Mouse (Mus musculus) adrenal gland, postnatal 36 days (tissue): ENCODE data around the gene Cwf19l1. TPM values are rescaled to one million over a fixed set of nuclear protein-coding genes. Genes with fewer than 3 reads are reported as not detected.

Source experiments
- DNase-seq, 2 experiments: peaks; one replicate each; pipeline ENCODE4 v3.0.0; 2021; ENCODE audit warnings: mixed read lengths in 1 of 2
- total RNA-seq, 2 experiments: library from RNA; stranded (reverse); gene quantifications; 2 replicates each; pipeline ENCODE4 v1.2.3; 2021

The Cwf19l1 gene
- total RNA-seq, 2 experiments from 2014 or later = 19.3 to 31.7 TPM

DNA sequence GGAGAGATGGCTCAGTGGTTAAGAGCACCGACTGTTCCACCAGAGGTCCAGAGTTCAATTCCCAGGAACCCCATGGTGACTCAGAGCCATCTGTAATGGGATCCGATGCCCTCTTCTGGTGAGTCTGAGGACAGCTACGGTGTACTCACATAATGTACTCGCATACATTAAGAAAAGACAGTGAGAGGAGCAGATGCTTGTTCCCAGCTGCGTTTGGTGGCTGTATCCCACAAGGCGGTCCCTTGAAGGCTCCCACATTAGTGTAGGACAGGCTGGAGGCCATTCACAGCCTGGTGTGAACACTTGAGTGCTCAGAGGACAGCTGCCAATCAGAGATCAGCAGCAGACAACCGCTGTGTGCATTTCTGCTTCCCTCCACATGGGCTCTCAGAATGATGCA lies 24.0 kb downstream of the Cwf19l1 start:
- DNase-seq = no peak

DNA sequence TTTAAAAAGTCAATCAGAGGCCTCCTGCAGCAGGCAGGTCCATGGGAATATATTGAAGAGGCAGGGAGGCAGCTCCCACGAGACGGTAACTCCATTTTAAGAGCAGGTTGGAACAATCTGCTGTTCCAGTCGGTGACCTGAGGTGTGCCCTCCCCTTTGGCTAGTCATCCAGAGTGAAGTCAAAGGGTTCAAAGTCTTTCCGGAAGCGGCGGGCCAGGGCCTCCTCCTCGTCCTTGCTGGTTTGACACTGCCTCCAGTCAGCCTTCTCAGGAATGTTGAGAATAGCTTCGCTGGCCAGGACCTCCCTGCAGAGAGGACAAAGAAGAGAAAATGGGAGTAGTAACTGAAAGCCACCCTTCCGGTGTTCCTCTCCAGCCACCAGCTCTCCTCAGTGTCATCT lies 25.3 kb downstream of the Cwf19l1 start:
- peak; percentile 31 for DNase-seq

DNA sequence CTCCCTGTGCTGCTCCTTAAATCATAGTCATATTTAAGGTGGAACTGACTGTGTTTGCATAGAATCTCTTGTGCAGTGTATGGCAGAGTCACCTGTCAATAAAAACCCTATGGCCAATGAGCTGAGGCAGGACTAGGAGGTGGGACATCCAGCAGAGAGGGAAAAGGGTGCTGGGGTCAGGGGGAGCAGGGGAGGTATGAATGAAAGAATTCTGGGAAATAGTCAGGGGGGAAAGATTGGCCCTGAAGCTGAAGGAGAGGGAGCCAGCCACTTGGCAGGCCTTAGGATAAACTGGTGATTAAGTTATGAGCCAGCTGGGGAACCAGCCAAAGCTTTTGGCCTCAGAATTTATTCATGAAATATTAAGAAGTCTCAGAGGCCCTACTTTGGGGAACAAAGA lies 26.7 kb downstream of the Cwf19l1 start:
- DNase-seq = peak; percentile 52 to 67

DNA sequence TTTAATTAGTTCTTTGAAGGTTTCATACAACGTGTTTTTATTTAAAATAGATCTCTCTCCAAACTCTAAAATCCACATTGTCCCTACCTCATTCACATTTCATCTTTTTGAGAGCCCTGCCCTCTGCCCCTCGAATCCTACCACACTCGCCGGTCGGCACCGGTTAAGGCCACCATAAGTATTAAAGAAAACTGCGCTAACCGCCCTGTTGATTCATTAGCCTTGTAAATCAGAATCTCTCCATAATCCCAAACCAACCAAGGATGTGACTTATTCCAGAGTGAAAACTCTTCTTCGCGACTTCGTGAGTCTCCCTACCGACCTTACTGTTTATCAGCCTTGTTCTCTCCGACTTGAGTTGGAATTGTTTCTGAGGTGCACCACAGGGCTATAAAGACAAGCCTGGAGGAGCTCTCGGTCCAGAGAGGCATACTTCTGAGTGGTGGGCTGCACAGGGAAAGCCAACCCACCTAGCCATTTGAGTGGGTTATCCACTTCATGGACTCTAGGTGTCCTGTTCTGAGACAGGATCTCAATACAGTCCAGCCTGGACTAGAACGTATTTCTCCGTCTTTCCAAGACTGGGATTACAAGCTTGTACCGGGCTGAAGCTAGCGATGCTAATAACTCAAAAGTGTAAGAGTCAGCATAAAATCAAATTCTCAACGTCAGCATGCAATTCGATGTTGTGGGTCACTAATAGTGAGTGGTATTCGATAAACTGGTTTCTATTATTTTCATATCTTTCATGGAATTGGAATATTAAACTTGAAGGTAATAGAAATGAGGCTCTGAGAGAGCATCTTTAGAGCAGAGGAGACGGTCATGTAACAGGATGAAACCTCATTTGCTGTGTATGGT lies 27.8 kb downstream of the Cwf19l1 start:
- DNase-seq = peak in 1 of 2 experiments; percentile 13

DNA sequence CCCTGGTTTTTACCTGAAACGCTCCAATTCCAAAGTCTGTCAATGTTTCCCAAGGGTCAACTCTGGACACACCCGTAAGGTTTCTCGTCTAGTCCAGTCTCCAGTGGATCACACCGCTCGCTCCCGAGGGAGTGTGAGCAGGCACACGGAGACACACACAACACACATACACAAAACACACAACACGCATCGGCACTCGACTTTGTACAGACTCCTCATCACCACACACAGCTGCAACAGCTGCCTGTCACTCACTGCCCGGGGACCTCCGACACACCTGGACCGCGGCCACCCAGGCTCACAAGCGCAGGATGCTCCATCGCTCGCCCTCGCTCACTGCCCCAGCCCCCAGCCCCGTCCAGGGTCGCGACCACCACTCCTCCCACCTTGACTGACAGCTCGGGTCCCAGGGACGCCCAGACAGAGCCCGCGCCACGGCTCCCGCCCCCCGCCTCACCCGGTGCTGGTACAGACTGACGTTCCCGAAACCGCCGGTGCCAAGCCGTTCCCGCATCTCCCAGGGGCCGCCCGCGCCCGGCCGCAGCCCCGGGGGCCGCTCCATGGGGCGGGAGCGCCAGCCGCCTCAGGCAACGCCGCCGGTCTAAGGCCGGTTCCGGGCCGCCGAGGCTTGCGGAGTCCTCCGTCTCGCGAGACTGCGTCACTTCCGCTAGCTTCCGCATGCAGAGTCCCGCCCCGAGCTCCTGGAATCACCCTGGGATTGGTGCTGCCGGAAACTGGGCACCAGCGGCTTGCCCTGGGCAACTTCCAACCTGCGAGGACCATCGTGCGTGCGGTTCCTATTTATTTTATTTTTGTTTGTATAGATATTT lies 28.6 kb downstream of the Cwf19l1 start, which contains the start of gene Chuk:
Gene Chuk, minus strand, starts transcription at position 650 of the 830 bp plus-strand sequence.
- peak; percentile 98 for DNase-seq

DNA sequence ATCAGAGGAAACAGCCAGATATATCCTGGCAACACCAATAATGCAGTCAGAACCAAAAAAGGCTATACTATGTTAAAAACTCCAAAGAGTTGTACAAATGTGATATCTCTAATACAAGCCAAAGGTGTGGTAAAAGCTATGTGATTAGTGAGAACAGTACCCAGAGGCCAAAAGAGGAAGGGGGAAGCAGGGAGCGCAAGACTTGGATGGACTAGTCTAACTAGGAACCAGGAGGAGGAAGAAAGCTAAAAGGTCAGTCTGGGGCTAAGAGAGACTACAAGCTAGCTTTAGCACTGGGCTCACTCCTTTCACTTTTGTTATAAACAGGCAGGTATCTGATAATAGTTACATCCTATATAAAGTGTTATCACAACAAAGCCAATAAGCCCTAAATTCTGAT lies 31.3 kb downstream of the Cwf19l1 start:
- DNase-seq = no peak

DNA sequence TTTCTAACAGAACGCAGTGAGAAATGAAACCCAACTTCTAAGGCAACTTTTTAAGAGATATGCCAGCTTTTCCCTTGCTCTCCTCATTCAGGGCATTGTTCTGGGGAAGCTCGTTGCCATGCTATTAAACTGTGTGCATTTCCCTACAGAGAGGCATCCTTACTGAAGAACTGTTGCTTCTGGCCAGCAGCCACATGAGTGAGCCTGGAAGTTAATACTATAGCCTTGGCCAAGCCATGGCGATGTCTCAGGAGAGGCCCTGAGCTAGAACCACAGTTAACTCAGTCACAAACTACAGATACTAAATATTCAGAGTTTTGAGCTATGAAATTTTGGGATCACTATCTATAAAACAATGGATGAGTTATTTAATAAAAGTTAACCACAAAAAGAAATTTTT lies 32.7 kb downstream of the Cwf19l1 start:
- no peak for DNase-seq

DNA sequence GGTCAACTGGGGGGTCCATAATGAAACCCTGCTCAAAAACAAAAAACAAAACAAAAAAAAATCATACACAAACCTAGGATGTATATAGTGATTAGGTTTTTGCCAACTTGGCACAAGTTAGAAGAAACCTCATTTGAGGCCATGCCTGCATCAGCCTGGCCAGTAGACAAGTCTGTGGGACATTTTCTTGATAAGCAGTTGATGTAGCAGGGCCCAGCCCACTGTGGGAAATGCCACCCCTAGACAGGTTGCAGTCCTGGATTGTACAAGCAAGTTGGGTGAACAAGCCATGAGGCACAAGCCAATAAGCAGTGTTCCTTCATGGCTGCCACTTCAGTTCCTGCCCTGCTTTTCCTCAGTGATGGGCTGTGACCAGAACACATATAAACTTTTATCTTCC lies 34.8 kb downstream of the Cwf19l1 start:
- DNase-seq = no peak

DNA sequence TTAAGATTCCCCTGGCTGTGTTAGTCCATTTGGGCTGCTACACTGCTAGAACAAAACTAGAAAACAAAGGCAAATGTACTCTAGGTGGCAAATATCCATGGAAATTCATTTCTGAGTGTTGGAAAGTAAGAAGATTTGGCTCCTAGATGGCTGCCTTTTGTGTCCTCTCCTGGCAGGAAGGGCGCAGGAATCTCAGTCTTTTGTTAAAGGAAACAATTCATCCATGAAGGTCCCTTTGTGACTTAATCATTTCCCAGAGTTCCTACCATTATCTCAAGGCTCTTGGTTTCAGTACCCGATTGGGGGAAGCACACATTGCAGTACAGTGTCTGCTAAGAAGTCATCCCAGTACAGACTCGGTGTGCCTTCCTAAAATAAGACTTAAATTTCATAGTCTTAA lies 49.4 kb downstream of the Cwf19l1 start:
- DNase-seq = no peak

DNA sequence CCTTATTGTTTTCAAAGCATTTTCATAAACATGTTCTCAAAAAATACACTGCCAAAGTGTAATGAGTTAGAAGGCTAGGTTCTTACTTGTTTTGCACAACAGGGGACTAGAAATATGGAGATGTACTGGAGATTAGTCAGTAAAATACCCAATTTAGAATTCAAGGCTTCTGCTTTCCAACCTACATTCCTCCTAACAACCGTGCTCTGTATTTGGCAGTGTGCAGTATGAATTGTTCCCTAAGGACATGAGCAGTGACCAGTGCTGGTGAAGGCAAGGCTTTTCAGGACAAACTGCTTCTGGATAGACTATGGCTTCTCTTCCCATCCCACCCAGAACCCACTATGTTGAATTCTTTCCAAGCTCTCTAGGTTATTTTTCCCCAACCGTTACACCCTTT lies 54.8 kb downstream of the Cwf19l1 start:
- no peak for DNase-seq

DNA sequence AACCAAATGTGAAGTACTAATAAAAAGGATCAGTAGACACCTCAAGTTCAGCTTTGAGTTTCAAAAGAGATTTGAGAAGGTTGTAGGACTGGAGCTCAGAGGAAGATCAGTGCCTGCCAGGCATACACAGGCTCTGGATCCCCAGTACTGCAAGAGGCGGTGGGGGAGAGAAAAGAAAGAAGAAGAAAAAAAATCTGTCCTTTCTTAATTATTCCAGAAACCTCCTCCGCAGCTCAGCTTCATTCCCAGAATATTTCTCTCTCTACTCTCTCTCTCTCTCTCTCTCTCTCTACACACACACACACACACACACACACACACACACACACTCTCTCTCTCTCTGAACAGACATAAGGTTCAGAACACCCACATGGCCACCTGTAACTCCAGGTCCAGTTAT lies 55.7 kb downstream of the Cwf19l1 start:
- DNase-seq = no peak

DNA sequence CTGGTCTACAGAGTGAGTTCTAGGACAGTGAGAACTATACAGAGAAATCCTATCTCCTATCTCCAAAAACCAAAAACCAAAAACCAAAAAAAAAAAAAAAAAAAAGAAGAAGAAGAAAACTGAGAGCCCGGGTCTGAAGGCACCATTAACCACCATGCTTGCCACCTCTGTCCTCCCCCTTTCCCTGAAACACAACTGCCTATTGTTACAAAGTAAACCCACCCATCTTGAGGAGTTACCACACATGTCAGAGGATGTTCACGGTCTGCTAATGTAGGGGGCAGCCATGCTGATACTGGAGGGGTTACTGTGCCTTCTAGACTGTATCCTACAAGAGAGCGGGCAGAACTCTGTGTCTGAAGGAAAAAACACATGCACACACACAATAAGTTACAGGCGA lies 58.7 kb downstream of the Cwf19l1 start:
- DNase-seq = no peak

DNA sequence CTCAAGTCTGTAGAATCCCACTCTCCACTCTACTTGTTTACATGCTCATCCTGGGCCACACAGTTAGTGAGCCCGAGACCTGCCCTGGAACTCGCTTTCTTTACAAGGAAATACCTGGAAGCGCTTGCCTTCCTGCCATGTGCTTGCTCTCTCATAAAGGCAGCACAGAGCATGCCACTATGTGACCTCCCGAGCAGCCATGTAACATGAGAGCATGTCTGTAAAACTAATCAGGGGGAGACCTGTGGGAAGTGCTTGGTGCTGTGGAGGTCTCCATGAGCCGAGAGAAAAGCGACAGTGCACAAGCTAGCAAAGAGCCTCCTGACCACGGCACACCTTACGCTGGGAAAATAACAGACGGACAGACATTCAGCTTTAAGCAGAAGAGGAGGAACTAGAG lies 59.2 kb downstream of the Cwf19l1 start:
- DNase-seq = no peak

DNA sequence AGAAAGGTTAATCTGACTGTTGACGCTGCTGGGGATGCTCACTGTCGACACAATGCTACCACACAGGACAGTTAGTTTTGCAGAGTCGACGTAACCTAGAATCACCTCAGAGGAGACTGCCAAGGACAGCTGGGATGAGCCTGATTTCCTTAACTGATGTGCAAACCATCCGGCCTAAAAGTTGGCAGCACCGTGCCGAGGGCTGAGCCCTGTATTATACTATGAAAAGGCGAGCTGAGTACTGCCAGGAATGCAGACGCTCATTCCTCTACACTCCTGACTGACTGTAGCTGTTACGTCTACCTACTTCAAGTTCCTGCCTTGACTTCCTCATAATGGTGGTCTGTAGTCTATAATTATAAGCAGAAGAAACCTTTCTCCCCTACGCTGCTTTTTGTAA lies 60.7 kb downstream of the Cwf19l1 start:
- DNase-seq = no peak

DNA sequence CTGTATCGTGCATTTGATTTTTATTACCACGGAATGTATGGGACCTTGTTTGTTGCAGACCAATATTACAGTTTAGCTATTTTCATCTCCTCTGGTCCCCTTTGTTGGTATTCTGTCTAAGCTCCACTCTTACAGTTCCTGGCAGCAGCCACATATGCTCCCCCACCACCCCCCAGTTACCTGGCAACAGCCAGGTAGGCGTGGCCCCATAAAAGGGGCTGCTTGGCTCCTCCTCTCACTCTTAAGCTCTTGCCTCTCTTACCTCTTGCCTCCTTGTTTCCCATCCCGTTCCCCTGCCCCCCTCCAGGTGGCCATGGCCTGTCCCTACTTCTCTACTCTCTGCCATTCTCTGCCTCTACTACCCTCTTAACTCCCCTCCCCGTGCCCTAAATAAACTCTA lies 64.5 kb downstream of the Cwf19l1 start:
- no peak for DNase-seq

DNA sequence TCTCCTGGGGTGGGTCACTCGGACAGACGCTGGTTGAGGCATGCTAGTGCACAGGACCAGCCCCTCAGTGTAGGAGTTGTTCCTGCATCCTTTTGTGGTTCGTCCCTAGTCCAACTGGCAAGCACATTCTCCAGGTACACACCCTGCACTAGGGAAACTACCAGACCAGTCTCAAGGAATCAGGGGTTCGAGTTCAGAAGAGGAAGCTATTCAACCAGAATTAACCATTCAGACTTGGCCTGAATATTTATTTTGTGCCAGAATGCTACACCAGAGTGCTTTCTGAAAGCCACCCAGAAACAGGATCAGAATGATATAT lies 65.8 kb downstream of the Cwf19l1 start:
- DNase-seq = no peak

DNA sequence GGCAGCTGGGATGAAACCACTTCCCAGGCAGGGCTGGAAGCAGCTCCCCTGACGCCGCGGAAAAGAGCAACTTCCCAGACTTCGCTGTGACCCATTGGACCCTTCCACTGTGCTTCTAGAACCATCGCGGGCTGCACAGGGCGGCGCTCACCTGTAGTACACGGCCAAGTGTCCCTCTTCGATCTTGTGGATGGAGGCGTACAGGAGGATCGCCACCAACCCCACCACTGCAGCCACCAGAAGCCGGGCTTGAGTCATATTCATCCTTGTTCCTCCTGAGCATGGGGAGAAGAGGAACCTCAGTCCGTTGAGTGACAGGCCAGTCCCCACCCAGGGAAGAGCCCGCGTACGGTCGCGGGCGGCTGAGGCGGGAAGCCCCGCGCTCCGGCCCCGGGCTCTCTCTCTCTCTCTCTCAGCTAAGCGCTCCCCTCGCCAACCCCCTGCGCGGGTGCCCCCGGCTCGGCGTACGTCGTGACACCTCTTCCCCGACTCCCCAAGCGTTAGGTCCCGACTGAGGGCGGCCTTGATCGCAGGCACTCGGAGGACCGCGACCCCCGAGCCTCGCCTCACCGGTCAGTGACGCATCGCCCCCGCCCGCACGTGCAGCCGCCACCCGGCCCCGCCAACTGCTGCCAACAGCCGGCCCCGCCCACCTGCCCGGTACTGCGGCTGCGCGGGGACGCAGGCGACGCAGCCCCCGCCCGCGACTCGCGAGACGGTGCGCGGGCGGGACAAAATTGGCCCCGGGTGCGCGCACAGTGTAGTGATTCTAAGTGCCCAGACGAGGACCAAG lies 66.4 kb downstream of the Cwf19l1 start, which contains the start of gene Erlin1:
Gene Erlin1, minus strand, starts transcription at position 665 of the 793 bp plus-strand sequence.
- DNase-seq = peak; percentile 94 to 97

DNA sequence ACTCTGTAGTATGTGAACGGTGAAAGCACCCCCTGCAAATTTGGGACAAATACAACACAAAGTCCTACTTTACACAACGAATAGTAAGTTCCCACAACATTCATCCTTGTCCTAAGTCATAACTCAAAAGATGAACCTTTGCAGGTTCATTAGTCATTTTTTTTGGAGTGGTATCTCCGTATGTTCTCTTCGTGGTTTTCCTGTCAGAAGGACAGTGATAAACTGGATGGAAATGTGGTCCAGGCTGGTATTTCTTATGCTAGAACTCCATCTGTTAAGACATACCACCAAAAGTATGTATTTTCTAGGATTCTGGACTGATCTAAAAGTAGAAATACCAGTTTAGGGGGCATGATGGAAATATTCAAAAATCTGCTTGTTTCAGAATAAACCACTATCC lies 67.4 kb downstream of the Cwf19l1 start:
- no peak for DNase-seq

DNA sequence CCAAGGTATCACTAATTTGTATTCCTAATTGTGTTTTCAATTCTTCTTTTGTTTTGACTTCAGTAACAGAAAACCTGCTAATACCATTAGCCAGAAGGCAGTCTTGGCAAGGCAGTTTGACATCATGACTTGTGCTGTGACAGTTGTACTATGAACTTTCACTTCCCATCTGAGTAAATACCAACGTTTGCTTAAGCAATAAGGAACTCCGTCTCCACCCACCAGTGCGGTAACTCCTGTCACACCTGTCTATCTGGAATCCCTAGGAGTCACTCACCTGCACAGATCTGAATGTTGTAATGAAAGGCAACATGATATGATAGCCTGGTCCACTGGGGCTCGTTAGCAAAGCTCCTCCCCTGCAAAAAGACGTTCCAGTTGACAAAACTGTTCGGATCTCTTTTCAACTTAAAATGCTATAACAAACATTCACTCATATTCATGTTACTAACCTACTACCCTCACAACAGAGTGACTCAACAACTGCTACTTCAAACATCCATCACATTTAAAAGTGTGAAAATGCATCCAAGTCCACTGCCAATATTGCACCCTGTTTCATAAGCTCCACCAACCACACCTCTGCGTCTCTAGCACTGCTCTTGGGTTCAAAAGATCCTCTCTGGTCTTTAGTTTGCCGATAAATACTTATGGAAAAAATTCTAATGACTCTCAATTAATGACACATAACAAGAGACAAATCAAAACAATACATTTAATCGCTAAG lies 68.2 kb downstream of the Cwf19l1 start:
- DNase-seq = no peak

DNA sequence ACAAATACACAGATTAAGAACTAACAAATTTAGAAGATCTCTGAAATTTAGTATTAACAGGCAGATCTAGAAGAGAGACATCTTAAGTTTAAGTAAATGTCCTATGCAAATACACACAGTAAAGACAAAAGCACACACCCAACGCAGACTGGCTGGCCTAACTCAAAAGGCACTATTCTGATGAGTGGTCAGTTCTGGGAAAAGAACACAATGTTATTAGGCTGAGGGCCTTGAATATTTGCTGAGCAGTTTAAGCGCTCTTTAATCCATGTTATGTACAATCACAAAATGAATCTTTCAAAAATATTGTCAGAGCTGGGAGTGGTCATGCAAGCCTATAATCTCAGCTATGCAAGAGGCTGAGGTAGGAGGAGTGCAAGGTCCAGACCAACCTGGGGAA lies 70.9 kb downstream of the Cwf19l1 start:
- DNase-seq = no peak

DNA sequence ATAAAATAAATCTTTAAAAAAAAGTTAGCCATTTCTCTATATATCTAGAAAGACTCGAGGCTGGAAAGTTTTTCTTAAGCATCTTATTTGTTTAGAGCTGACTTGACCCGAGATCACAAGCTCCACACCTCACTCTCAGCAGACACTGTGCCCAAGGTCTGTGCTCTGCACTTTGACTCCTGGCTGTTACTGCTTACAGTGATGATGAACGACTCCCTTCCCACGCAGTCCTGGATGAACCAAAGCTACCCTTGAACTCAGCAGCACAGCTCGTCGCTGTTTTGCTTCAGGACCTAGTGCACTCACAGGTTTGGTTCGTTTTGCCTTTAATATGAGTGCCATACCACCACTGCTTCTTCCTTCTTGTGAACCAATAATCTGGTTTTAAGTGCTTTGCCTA lies 71.9 kb downstream of the Cwf19l1 start:
- DNase-seq = no peak

DNA sequence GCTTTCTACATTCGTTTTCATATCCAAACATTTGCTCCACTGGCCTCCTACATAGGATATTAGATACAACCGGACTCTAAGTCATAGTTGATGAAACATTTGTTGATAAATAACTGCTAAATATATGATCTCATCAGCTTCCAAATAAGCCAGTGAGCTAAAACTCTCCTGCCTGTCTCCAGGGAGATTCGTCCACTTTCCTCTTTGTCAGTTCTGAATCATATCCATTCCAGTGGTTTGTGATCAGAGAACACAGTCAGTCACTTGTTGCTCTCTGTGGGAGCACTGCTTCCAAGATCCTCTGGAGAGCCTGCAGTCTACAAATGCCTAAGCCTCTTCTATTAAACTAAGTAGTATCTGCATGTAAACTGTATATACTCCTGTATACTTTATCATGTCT lies 75.5 kb downstream of the Cwf19l1 start:
- DNase-seq = no peak
